Mouse (Mus musculus): Measurements from ENCODE around the gene A630023A22Rik. TPM values are rescaled to one million over a fixed set of nuclear protein-coding genes. Genes with fewer than 3 reads are reported as not detected.

A630023A22Rik gene
- polyA plus RNA-seq, 1 experiment from 2014 or later = 0.19 TPM

DNA sequence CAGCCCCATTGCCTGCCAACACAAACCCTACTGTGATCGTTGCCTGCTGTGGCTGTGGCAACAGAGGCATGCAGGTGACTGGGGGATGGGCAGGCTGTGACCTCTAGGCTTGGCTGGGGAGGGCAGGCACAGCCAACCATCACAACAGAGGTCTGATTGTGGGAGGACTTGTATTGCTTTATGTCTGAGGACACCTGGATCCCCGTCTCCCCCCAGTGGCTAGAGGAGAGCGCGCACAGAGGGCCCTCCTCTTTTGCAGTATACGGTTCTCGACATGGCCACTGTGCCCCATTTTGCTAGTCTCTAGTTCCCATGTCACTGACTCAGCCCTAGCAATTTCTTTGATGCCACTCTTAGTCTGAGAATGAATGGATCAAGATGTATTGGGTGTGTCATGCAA, 30.9 kb downstream of the A630023A22Rik start:
- Histone ChIP-seq H3K27ac (ENCODE audit: low read length) (no peak overlapping the region), H3K36me3 (ENCODE audit: control insufficient read depth, insufficient read depth, low read length) (no peaks in the 10 kb centered on the region), H3K9me3 (ENCODE audit: control insufficient read depth, low read length) (no peaks in the 10 kb centered on the region), H3K4me3 (ENCODE audit: low read length) (no peak overlapping the region), H3K9ac (ENCODE audit: low read length) (no peak overlapping the region), H3K4me1 (replicated peaks; ENCODE audit: control insufficient read depth, insufficient read depth, low read length) (no peaks in the 10 kb centered on the region), H3K4me2 (ENCODE audit: low read depth, low read length) (no peak overlapping the region), H3K27me3 (ENCODE audit: control insufficient read depth, insufficient read depth, low read depth, low read length) (no peaks in the 10 kb centered on the region)
- no peak for ATAC-seq (ENCODE audit: low read depth)
- 62% methylated on average over 6 of the region's 6 CpGs for WGBS

DNA sequence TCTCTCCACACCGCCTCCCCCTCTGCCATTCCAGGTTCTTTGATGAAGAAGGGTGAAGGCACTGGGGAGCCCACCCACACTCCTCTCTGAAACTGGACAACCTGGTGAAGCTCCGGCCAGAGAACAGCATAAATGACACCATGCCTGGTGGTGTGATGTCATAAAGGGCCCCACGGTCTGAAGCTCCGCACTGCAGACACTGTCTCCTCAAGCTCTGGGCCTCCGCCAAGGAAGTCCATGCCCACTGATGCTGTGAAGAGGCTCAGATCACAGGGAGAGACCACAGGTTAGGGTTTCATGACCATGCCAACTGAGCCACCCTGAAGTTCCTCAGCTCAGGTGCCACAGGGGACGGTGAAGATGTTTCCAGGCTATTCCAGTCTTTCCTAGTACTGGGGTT, 50.0 kb downstream of the A630023A22Rik start, which contains the start of gene Antxrl:
Gene Antxrl, plus strand, starts transcription at position 192 of the 400 bp plus-strand sequence.
- no peak within 1 kb of the TSS for H3K4me2 ChIP-seq (ENCODE audit: low read depth, low read length)
- H3K9ac ChIP-seq (ENCODE audit: low read length) = no peak within 1 kb of the TSS
- no peak for ATAC-seq (ENCODE audit: low read depth)
- no peak within 1 kb of the TSS for H3K27ac ChIP-seq (ENCODE audit: low read length)
- no peaks in the 10 kb centered on the region for H3K9me3 ChIP-seq (ENCODE audit: control insufficient read depth, low read length)
- no peaks in the 10 kb centered on the region for H3K4me1 ChIP-seq (replicated peaks; ENCODE audit: control insufficient read depth, insufficient read depth, low read length)
- no peak within 1 kb of the TSS for H3K4me3 ChIP-seq (ENCODE audit: low read length)
- no peaks in the 10 kb centered on the region for H3K27me3 ChIP-seq (ENCODE audit: control insufficient read depth, insufficient read depth, low read depth, low read length)
- no peaks in the 10 kb centered on the region for H3K36me3 ChIP-seq (ENCODE audit: control insufficient read depth, insufficient read depth, low read length)
- 82% methylated on average over 6 of the region's 6 CpGs for WGBS

DNA sequence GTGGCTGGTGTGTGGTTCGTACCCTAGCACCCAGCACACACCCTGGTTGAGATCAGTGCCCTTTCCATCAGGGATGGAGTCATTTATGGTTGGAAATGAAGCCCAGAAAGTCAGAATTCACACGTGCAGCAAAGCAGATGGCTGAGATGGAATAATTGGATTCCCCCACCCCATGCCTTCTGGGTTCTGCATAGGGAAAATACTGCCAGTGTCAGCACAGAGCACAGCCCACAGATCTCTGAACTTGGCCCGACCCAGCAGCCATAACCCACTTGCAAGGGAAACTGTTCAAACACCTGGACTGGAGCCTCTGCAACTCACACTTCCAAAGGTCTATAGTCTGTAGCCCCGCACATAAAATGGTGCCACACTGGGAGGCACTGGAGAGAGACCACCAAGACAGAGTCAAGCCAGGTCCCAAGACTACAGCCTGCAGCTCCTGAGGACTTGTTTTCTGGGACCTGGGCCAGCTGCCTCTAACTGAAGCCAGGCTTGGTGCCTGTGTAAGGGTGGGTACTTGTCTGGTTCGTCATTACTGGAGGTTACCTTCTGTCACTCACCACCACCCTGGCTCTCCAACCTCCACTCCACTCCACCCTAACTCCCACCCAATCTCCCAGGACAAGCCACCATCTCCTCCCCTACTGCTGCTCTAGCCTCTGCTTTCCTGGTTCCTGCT, 52.3 kb downstream of the A630023A22Rik start:
- Histone ChIP-seq H3K36me3 (ENCODE audit: control insufficient read depth, insufficient read depth, low read length) (no peaks in the 10 kb centered on the region), H3K9ac (ENCODE audit: low read length) (no peak overlapping the region), H3K4me3 (ENCODE audit: low read length) (no peak overlapping the region), H3K4me2 (ENCODE audit: low read depth, low read length) (no peak overlapping the region), H3K27ac (ENCODE audit: low read length) (no peak overlapping the region), H3K27me3 (ENCODE audit: control insufficient read depth, insufficient read depth, low read depth, low read length) (no peaks in the 10 kb centered on the region), H3K9me3 (ENCODE audit: control insufficient read depth, low read length) (no peaks in the 10 kb centered on the region), H3K4me1 (replicated peaks; ENCODE audit: control insufficient read depth, insufficient read depth, low read length) (no peaks in the 10 kb centered on the region)
- ATAC-seq (ENCODE audit: low read depth) = no peak
- WGBS = 65% methylated on average over 5 of the region's 5 CpGs

DNA sequence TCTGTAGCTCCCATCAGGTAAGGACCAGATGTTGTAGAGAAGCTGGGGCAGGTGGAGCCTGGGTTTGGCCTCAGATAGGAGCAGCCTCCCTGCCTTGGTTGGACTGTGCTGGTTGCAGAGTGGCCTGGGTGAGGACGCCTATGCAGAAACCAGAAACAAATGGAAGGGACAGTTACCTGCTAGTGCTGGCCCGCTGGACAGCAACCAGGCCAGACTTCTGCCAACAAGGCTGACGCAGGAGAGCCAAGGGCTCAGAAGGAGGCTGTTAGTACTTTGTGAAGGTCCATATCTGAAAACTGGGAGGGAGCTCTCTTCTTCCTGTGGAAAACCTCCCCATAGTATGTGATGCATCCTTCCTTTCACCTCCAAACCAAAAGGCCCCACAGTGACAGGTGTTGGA, 59.2 kb downstream of the A630023A22Rik start:
- no peak overlapping the region for H3K9ac ChIP-seq (ENCODE audit: low read length)
- no peaks in the 10 kb centered on the region for H3K36me3 ChIP-seq (ENCODE audit: control insufficient read depth, insufficient read depth, low read length)
- H3K4me3 ChIP-seq (ENCODE audit: low read length) = no peak overlapping the region
- H3K27me3 ChIP-seq (ENCODE audit: control insufficient read depth, insufficient read depth, low read depth, low read length) = no peaks in the 10 kb centered on the region
- no peaks in the 10 kb centered on the region for H3K9me3 ChIP-seq (ENCODE audit: control insufficient read depth, low read length)
- no peak overlapping the region for H3K4me2 ChIP-seq (ENCODE audit: low read depth, low read length)
- H3K27ac ChIP-seq (ENCODE audit: low read length) = no peak overlapping the region
- WGBS = 37% methylated on average over 3 of the region's 3 CpGs
- no peaks in the 10 kb centered on the region for H3K4me1 ChIP-seq (replicated peaks; ENCODE audit: control insufficient read depth, insufficient read depth, low read length)
- ATAC-seq (ENCODE audit: low read depth) = no peak

DNA sequence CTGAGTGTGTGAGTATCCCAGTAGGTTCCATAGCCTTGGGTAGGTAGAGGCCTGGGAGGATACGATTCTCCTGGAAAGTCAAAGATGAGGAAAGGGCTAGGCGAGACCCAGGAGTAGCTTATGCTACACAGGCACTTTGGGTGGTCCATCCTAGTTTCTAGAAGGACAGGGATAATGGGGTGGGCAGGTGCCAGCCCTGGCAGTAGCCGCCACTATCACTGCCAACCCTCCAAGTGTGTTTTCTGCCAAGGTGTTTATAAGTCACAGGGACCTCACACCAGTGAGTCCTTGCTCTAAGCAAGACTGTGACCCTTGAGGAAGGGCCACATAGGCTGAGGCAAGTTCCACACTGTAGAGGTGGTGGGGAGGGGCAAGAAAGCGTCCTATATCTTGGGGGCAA, 61.3 kb downstream of the A630023A22Rik start:
- Histone ChIP-seq H3K4me3 (ENCODE audit: low read length) (no peak overlapping the region), H3K9ac (ENCODE audit: low read length) (no peak overlapping the region), H3K36me3 (ENCODE audit: control insufficient read depth, insufficient read depth, low read length) (no peaks in the 10 kb centered on the region), H3K27ac (ENCODE audit: low read length) (no peak overlapping the region), H3K9me3 (ENCODE audit: control insufficient read depth, low read length) (no peaks in the 10 kb centered on the region), H3K4me1 (replicated peaks; ENCODE audit: control insufficient read depth, insufficient read depth, low read length) (no peaks in the 10 kb centered on the region), H3K4me2 (ENCODE audit: low read depth, low read length) (no peak overlapping the region), H3K27me3 (ENCODE audit: control insufficient read depth, insufficient read depth, low read depth, low read length) (no peaks in the 10 kb centered on the region)
- 71% methylated on average over 4 of the region's 4 CpGs for WGBS
- ATAC-seq (ENCODE audit: low read depth) = no peak

DNA sequence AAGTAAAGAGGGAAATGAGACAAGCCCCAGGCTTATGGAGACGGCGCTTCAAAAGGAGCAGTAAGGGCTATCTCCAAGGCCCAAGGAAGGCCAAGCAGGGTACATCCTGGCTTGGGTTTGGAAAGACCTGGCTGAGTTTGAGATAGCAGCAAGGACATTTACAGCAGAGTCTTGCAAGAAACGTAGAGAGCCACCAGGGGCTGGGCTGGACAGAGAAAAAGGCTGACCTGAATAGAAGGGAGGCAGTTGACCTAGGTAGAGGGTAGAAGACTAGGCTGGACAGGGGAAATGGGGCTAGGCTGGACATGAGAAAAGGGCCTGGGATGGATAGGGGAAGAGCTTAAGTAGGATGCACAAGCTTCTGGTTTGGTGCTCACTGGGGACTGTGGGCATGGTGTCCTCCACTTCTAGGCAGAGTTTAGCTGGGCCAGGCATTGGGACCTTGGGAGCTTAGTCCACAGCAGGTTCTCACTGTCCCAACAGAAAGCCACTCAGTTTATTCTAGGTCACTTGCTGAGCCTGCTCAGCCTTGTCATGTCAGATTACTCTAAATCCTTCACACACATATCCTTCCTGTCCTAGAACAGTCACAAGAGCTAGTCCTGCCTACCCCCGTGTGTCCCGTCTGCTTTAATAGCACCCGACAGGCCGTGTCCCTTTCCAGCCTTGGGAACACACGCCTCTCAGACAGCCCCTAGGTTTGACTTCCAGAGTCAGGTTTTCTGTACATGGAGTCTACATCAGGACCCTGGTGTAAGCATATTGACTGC, 68.5 kb downstream of the A630023A22Rik start:
- no peak overlapping the region for H3K9ac ChIP-seq (ENCODE audit: low read length)
- H3K9me3 ChIP-seq (ENCODE audit: control insufficient read depth, low read length) = no peaks in the 10 kb centered on the region
- H3K4me2 ChIP-seq (ENCODE audit: low read depth, low read length) = no peak overlapping the region
- H3K4me1 ChIP-seq (replicated peaks; ENCODE audit: control insufficient read depth, insufficient read depth, low read length) = no peaks in the 10 kb centered on the region
- H3K27ac ChIP-seq (ENCODE audit: low read length) = no peak overlapping the region
- 77% methylated on average over 8 of the region's 8 CpGs for WGBS
- H3K27me3 ChIP-seq (ENCODE audit: control insufficient read depth, insufficient read depth, low read depth, low read length) = no peaks in the 10 kb centered on the region
- no peak for ATAC-seq (ENCODE audit: low read depth)
- H3K36me3 ChIP-seq (ENCODE audit: control insufficient read depth, insufficient read depth, low read length) = no peaks in the 10 kb centered on the region
- H3K4me3 ChIP-seq (ENCODE audit: low read length) = no peak overlapping the region

DNA sequence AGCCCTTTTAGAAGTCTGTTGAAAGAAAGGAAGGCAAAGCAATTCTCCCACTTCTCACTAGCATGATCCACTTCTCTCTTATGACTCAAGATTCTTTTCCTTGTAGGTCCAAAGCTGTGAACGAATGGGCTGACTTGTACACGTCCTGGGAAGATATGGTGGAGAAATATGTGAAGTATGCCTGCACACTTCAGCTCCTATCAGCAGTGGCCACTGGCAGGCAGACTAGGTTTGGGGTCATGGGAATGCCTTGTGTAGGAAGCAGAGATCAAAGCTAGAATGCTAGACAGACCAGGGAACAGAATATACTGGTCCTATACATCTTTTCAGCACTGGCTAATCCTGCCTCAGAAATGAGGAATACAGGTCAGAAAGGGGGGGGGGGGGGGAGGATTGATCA, 75.8 kb downstream of the A630023A22Rik start:
- peaks cover 2% of the 10 kb centered on the region; the same call in 1 of the 2 replicates for H3K9me3 ChIP-seq (ENCODE audit: control insufficient read depth, low read length)
- no peaks in the 10 kb centered on the region for H3K36me3 ChIP-seq (ENCODE audit: control insufficient read depth, insufficient read depth, low read length)
- no peak overlapping the region for H3K4me3 ChIP-seq (ENCODE audit: low read length)
- H3K4me1 ChIP-seq (replicated peaks; ENCODE audit: control insufficient read depth, insufficient read depth, low read length) = no peaks in the 10 kb centered on the region
- no peaks in the 10 kb centered on the region for H3K27me3 ChIP-seq (ENCODE audit: control insufficient read depth, insufficient read depth, low read depth, low read length)
- ATAC-seq (ENCODE audit: low read depth) = no peak
- H3K4me2 ChIP-seq (ENCODE audit: low read depth, low read length) = no peak overlapping the region
- H3K9ac ChIP-seq (ENCODE audit: low read length) = no peak overlapping the region
- 16% methylated on average over 2 of the region's 2 CpGs for WGBS
- no peak overlapping the region for H3K27ac ChIP-seq (ENCODE audit: low read length)

DNA sequence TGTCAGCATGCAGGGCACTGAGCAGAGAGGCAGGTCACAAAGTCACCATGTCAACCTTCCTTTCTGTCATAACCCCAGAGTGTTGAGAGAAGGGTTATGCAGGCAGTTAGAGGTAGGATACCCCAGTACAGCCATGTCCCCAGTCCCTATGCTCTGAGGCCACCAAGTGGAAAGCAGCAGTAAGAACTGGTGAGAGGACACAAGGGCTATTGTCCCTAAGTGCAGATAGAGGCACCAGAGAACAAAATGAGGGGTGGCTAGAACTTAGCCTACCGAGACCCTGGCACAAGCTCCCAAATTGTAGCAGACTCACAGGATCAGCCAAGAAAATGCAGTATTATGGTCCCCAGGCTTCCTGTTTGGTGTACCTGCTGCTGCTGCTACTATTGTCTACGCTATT, 85.6 kb downstream of the A630023A22Rik start:
- no peaks in the 10 kb centered on the region for H3K27me3 ChIP-seq (ENCODE audit: control insufficient read depth, insufficient read depth, low read depth, low read length)
- H3K4me3 ChIP-seq (ENCODE audit: low read length) = no peak overlapping the region
- no peak overlapping the region for H3K27ac ChIP-seq (ENCODE audit: low read length)
- no peak for ATAC-seq (ENCODE audit: low read depth)
- no peak overlapping the region for H3K4me2 ChIP-seq (ENCODE audit: low read depth, low read length)
- no peaks in the 10 kb centered on the region for H3K4me1 ChIP-seq (replicated peaks; ENCODE audit: control insufficient read depth, insufficient read depth, low read length)
- 86% methylated on average over 2 of the region's 2 CpGs for WGBS
- no peaks in the 10 kb centered on the region for H3K36me3 ChIP-seq (ENCODE audit: control insufficient read depth, insufficient read depth, low read length)
- H3K9me3 ChIP-seq (ENCODE audit: control insufficient read depth, low read length) = no peaks in the 10 kb centered on the region
- no peak overlapping the region for H3K9ac ChIP-seq (ENCODE audit: low read length)

DNA sequence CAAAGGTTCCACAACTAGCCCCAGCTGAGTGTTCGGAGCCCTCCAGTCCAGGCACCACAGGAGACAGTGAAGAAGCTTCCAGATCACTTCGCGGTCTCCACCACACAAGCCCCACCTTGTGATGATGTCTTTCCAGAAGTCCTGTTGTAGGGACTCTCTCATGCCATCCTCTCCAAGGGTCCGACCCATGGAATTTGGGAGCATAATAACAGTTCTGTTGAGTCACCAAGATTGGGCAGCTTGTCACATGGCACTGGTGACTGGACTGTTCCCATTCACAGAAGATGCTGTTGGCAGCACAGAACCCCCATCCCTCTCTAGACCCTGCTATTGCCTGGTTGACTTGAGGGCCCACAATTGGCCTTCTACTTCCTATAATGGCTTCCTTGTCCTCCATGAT, 86.2 kb downstream of the A630023A22Rik start, which contains the start of gene Gm5460:
Gene Gm5460, plus strand, starts transcription at position 378 of the 400 bp plus-strand sequence.
- no peaks in the 10 kb centered on the region for H3K27me3 ChIP-seq (ENCODE audit: control insufficient read depth, insufficient read depth, low read depth, low read length)
- no peaks in the 10 kb centered on the region for H3K4me1 ChIP-seq (replicated peaks; ENCODE audit: control insufficient read depth, insufficient read depth, low read length)
- H3K27ac ChIP-seq (ENCODE audit: low read length) = no peak within 1 kb of the TSS
- H3K9ac ChIP-seq (ENCODE audit: low read length) = no peak within 1 kb of the TSS
- ATAC-seq (ENCODE audit: low read depth) = no peak
- no peaks in the 10 kb centered on the region for H3K9me3 ChIP-seq (ENCODE audit: control insufficient read depth, low read length)
- WGBS = 86% methylated on average over 4 of the region's 4 CpGs
- no peaks in the 10 kb centered on the region for H3K36me3 ChIP-seq (ENCODE audit: control insufficient read depth, insufficient read depth, low read length)
- no peak within 1 kb of the TSS for H3K4me3 ChIP-seq (ENCODE audit: low read length)
- no peak within 1 kb of the TSS for H3K4me2 ChIP-seq (ENCODE audit: low read depth, low read length)
